Mouse (Mus musculus): ENCODE data around the gene Rnf217.

The Rnf217 gene

GRCm38 (mm10) chr10:31551850-31552249 lies 57.1 kb downstream of the Rnf217 start:
- DNase-seq, result no peak

- DNase-seq, result no peak
Measured at GRCm38 (mm10) chr10:31551362-31551761, 57.6 kb downstream of the Rnf217 start.

DNA sequence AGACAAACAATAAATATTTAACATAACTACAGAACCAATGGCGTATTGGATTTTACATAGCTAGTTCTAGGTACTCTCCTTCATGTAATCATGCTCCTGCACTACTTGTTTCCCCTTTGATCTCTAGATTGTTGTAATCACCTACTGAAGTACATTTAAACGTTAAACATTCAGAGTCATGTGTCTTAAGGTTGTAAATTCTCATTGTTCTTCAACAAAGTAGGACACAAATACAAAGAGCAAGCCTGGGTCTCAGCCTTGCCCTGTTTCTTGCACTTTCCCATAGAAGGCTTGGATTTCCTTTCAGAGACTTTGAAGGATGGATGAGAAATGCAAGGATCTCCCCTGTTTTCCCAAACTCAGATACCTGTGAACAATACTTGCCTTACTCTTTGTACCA lies 61.8 kb downstream of the Rnf217 start:
- DNase-seq, result no peak

DNA sequence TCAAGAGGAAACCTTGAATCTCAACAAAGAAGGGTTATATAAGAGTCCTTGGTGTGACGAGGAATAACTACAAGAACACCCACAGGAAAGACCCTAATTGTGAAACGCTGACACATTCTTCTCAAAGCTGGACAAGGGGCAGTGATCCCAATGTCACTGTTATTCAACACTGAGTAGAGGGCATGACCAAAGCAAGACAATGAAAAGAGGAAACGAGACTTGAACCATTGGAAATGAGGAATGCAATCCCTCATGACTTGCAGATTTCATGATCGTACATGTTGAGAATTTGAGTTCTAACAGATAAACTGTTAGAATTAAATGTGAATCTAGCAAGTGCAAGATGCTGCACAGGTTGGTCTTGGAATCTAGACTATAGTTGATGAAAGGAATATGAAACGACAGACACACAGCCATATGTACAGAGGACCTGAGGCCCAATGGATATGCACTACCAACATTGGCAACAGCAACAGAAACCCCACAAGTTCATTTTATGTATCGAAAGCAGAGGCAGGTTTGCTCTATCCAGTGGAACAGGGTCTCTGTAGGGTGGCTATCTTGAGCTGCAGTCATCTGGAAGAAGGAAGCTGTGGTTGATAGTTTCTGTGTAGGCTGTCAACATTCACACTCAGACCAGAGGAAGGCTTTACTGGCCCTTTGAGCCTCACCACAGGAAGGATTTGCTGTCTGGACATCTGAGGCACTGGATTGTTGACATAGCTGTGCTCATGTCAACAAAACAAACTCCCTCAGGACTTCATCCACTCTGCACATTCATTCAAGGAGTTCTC lies 64.6 kb downstream of the Rnf217 start:
- DNase-seq, result no peak

DNA sequence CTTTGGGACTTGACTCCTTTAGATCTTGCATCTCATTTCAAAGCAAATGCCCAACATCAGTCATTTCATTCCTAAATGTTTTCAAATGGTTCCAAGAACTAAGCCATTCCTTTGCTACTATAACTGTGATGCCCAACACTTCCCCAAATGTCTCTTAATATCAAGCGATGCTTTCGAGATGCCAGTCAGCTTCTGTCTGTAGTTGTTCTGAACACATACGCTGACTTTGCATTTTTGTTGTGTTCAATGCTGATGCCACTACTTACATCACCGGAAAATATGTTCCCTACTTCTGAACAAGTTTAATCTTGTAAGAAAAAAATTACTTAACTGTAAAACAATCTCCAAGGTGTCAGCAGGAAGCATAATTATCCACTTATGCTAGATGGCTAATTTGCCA lies 68.5 kb downstream of the Rnf217 start:
- DNase-seq, result no peak

DNA sequence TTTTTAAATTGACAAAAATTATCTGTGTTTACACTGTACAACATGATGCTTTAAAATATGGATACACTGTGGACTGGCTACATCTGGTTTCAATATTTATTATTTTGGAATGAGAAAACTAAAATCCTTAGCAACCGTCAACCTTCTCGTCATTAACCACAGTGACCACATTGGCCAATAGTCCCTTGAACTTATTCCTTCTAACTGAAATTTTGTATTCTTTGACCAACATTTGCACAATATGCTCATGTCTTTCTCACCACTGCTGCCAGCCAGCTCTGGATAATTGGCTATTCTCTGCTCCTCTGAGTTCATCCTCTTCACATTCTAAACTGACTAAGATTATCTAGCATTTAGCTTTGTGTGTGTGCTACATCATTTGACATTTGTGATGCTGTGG lies 69.6 kb downstream of the Rnf217 start:
- DNase-seq, result no peak

- no peak for DNase-seq
Measured at GRCm38 (mm10) chr10:31538721-31539120, 70.3 kb downstream of the Rnf217 start.

DNA sequence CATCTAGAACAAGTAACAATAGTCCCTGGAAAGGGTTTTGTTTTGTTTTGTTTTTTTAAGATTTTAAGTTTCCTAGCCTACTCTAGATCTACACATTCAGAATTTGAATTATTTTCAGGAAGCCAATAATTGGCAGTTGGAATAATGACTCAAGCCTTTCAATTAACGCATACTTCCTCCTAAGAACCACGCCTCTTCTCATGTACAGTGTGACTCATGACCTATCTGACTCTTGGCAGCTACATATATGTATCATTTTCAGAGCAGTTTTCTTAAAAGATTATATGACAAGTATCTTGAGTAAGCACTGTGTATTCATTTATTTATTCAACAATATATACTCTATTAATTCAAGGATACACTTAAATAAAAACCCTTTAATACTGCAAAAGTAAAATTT lies 70.7 kb downstream of the Rnf217 start:
- DNase-seq, result no peak

DNA sequence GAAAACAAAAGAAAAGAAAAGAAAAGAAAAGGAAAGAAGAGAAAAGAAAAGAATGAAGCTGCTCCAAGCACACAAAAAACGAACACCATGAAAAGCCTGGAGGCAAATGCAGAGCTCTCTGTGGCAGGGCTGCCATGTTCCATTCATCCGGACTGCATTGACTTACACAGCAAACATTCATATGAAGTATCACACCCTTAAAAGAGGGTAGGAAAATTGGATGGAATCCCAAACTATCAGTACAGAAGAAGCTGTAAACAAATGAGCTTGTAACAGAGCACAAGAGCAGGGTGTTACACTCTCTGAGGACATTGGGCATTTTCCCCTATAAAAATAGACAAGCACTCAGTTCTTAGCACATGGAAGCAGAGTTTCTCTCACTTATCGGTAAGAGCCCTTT lies 71.8 kb downstream of the Rnf217 start:
- no peak for DNase-seq

DNA sequence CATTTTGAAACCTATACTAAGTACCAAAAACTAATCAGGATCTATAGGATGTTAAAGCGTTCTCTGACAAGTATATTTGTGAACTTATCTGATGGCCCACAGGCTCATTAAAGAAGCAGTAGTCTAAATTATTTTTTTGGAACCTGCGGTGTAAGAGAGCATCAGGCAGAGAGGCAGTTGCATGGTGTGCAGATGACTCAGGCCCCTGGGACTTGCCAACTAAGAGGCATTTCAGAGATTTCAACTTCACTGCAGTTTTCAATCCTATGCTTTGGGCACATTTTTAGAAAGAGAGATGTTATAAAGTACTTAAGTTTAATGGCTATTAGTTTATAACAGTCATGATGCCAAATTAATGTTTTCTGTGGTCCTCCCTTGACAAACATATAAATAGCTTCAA lies 73.9 kb downstream of the Rnf217 start:
- no peak for DNase-seq

- no peak for DNase-seq
Measured at GRCm38 (mm10) chr10:31533270-31533826, 75.6 kb downstream of the Rnf217 start.

GRCm38 (mm10) chr10:31532782-31533181 lies 76.2 kb downstream of the Rnf217 start:
- no peak for DNase-seq

GRCm38 (mm10) chr10:31528297-31528984 lies 80.5 kb downstream of the Rnf217 start:
- no peak for DNase-seq

- DNase-seq, result no peak
Measured at GRCm38 (mm10) chr10:31525705-31526104, 83.3 kb downstream of the Rnf217 start.

- no peak for DNase-seq
Measured at GRCm38 (mm10) chr10:31519420-31519819, 89.6 kb downstream of the Rnf217 start.

DNA sequence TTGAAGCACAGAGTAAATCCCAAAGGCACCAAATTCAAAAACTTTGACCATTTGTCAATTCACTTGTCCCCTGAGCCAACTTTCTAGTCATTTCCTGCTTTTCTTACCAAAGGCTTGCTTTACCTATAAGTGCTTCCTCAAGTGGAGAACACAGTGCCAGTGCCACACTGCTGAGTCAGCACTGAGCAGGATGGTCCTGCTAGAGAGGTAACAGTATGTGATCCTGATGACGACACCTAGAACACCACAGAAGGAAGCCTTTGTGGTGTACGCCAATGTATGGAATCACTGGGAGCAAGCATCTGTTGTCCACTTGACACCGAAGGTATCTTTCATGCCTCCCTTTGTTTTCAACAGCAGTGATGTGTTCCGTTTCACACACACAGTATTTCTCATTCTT lies 90.8 kb downstream of the Rnf217 start:
- DNase-seq, result no peak

DNA sequence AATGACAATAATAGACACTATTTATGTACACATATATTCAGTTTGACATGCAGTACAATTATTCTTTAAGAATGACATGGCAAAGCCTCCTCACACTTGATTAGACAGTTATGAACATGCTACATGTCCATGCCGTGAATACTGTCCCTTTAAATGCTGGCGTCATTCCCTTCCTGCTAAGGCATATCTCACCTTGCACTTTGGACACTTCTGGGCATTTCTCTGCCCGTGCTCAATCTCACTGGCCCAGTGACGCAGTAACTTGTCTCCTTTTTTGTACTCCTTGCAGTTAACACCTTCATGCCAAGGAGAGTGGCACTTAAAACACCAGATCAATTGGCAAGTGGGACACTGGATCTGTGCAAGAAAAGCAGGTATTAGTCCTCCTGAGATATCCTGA lies 91.8 kb downstream of the Rnf217 start:
- DNase-seq, result no peak

DNA sequence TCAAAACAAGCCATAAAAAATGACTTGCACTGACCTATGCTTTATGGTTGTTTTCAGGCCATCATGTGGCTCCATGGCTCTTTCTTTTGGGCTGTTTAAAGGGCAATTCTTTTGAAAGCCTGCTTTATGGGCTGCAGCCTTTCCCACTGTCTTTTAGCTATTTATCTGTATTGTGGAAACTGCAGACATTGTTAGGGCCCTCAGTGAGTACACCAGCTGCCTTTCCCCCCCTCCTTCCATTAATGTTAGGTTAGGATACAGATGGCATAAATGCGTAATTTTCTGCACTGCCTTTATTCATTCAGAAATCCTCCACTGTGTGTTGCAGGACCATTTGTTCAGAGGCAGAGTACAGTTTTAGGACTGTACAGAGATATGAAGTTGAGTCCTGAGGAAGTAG lies 93.1 kb downstream of the Rnf217 start:
- DNase-seq, result no peak

DNA sequence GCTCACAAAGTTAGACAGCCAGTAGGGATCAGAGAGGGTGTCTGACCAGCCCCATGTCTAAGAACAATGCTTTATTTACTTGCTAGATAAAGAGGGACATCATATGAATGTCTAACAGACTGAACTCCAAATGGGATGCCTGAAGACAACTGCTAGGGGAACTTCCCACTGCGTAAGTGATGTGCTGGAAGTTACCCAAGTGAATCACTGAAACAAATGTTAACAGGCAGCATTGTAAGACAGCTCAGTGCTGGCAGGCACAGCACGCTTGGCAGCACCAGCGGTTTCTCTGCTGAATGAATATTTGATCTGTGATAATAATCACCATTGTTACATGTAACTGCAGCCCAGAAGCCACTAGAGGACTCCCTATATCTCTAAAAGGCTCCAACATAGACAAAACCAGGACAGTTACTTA lies 104.8 kb downstream of the Rnf217 start:
- no peak for DNase-seq

DNA sequence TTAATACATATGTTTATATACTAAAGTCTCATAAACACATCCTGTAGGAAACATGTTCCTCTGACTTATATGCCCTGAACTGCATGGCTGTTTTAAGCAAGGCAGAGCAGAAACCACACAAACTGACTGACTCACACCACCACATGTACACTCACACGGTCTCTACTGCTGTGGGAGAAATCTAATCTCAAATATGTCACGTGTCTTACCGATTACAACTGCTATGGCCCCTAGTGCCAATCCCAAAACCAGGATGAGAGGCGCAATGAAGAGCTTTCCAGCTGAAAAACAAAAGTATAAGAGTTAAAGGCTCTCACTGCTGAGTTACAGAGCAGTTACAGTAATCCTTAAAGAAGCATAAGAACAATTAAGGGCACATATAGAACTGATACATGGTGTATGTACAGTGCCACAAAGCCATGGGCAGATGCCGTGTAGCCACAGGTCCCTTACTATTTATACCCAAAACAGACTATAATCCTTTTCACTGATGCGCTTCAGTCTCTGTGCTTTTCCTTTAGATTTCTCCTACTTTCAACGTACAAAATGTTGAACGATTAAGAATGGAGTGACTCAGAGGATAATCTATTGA lies 105.3 kb downstream of the Rnf217 start:
- DNase-seq, result no peak

GRCm38 (mm10) chr10:31501644-31502043 lies 107.3 kb downstream of the Rnf217 start:
- DNase-seq, result no peak

- DNase-seq, result no peak
Measured at GRCm38 (mm10) chr10:31496931-31497330, 112.1 kb downstream of the Rnf217 start.

DNA sequence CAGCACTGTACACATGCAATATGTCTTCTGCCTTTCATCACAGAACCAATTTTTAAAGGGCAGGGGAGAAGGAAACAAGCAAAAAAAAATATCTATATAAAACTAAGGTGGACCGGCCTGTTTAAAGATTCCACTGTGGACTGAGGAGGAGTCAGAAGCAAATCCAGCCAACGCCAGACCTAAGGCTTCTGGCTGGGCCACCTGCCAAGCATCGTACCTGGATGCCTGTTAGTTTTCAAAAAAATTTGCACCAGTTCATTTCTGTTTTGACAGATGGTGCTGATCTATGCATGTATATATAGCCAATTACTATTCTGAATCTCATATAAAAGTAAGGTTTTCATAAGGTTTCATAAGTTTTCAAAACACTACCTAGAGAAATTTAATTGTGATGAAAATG lies 113.2 kb downstream of the Rnf217 start:
- DNase-seq, result no peak

DNA sequence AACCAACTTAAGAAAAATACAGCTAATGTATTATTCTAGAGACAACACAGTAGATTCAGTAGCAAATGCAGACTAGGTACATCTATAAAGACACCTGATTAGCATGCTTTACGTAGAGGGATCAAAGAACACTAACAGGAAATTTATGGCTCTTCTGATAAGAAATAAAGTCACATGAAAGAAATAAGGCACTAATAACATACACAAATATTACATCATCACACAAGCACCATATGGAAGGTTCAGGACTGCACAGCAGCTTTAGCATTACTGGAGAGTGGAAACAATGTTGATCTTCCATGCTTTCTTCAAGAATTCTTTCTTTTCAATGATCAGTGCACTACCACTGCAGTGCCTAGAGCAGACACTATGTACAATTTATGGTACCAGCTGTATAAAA lies 114.7 kb downstream of the Rnf217 start:
- DNase-seq, result no peak
